Mouse (Mus musculus): ENCODE measurements around the gene Wdcp. TPM values are rescaled to one million over a fixed set of nuclear protein-coding genes. Genes with fewer than 3 reads are reported as not detected.
"Not testable (repeated sequence)": the region's sequence is repeated elsewhere in the genome, so short reads cannot be mapped to it uniquely, and the experiment has no call there.

Wdcp gene
- polyA plus RNA-seq, 1 experiment from 2014 or later: 9.4 TPM

DNA sequence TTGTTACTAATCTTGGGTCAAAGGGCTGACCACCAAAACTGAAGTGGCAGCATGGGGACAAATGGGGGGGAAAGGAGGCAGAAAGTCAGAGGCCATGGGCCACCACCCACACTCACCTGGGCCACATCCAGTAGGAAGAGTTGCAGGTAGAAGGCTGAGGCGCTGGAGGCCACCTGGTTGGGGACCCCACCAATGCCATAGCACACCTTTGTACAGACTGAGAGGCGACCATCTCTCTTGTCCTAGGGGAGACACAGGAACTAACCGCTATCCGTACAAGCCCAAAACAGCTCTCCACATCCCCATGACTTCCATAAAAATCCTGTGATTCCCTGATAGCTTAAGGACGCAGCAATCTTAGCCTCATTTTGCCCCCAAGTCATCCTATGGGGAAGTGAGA, 28.2 kb downstream of the Wdcp start:
- Histone ChIP-seq H3K36me3 (replicated peaks) (peaks cover 60% of the 10 kb centered on the region), H3K4me1 (replicated peaks) (peaks cover 57% of the 10 kb centered on the region), H3K9ac (0 out of 2 replicates have a peak overlapping the region, but pooled peaks have one; percentile 77), H3K27ac (replicated peaks) (peak overlapping the region; percentile 98), H3K4me3 (replicated peaks) (peak overlapping the region; percentile 63), H3K4me2 (peak overlapping the region; percentile 79), H3K27me3 (no peaks in the 10 kb centered on the region), H3K9me3 (replicated peaks) (no peaks in the 10 kb centered on the region)
- WGBS (ENCODE audit: insufficient replicate concordance): 85% methylated on average over 5 of the region's 5 CpGs
- no peak for ATAC-seq (ENCODE audit: insufficient read depth)

GRCm38 (mm10) chr12:4872273-4872672, 29.2 kb downstream of the Wdcp start:
- Histone ChIP-seq H3K9me3 (replicated peaks) (no peaks in the 10 kb centered on the region), H3K4me3 (replicated peaks) (peak overlapping the region; percentile 63), H3K27me3 (no peaks in the 10 kb centered on the region), H3K4me1 (replicated peaks) (peaks cover 57% of the 10 kb centered on the region), H3K36me3 (replicated peaks) (peaks cover 50% of the 10 kb centered on the region), H3K9ac (peak overlapping the region; percentile 77), H3K27ac (replicated peaks) (peak overlapping the region; percentile 98), H3K4me2 (peak overlapping the region; percentile 79)
- ATAC-seq (ENCODE audit: insufficient read depth): peak; percentile 18; the same call in 1 of the 2 replicates
- 35% methylated on average over 4 of the region's 4 CpGs for WGBS (ENCODE audit: insufficient replicate concordance)

DNA sequence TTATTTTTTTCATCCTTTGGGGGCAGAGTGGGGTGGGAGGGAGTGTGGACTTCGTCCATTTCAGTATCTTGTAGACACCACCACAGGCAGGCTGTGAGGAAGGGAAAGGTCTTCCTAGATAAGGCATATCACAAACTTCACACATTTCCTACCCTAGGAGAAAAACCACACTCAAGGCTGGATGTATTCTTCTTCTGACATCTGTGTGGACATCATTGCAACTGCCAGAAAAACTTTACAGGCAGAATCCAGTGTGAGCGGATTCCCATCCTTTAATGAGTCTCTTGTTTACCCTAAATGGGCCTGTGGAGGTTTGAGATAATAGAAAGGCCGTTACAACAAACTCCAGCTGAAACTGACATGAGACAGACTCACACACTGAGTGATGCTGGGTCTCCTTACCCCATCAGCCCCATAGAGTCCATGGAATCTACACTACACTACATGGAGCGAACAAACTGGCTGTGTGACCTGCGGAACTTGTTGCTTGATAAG, 29.9 kb downstream of the Wdcp start:
- peak overlapping the region; percentile 77 for H3K9ac ChIP-seq
- no peaks in the 10 kb centered on the region for H3K27me3 ChIP-seq
- peaks cover 57% of the 10 kb centered on the region for H3K4me1 ChIP-seq (replicated peaks)
- no peaks in the 10 kb centered on the region for H3K9me3 ChIP-seq (replicated peaks)
- peak; percentile 88 for ATAC-seq (ENCODE audit: insufficient read depth)
- 22% methylated on average over 5 of the region's 5 CpGs for WGBS (ENCODE audit: insufficient replicate concordance)
- H3K4me2 ChIP-seq: peak overlapping the region; percentile 79
- H3K4me3 ChIP-seq (replicated peaks): peak overlapping the region; percentile 63
- peak overlapping the region; percentile 98 for H3K27ac ChIP-seq (replicated peaks)
- peaks cover 42% of the 10 kb centered on the region for H3K36me3 ChIP-seq (replicated peaks)

- peak overlapping the region; percentile 63 for H3K4me3 ChIP-seq (replicated peaks)
- peak overlapping the region; percentile 79 for H3K4me2 ChIP-seq
- H3K9ac ChIP-seq: peak overlapping the region; percentile 77
- no peaks in the 10 kb centered on the region for H3K27me3 ChIP-seq
- ATAC-seq (ENCODE audit: insufficient read depth): peak; percentile 13
- peak overlapping the region; percentile 98 for H3K27ac ChIP-seq (replicated peaks)
- H3K9me3 ChIP-seq (replicated peaks): no peaks in the 10 kb centered on the region
- peaks cover 61% of the 10 kb centered on the region for H3K4me1 ChIP-seq (replicated peaks)
- 24% methylated on average over 6 of the region's 6 CpGs for WGBS (ENCODE audit: insufficient replicate concordance)
- H3K36me3 ChIP-seq (replicated peaks): peaks cover 42% of the 10 kb centered on the region
These were observed 30.4 kb downstream of the Wdcp start for GRCm38 (mm10) chr12:4873531-4873930.

GRCm38 (mm10) chr12:4874161-4874927, 31.2 kb downstream of the Wdcp start, which contains the start of gene Mfsd2b:
Mfsd2b (minus strand) TSS chr12:4874359.
- peak within 1 kb of the TSS; percentile 77 for H3K9ac ChIP-seq
- WGBS (ENCODE audit: insufficient replicate concordance): 1% methylated on average over 24 of the region's 24 CpGs
- peaks cover 41% of the 10 kb centered on the region for H3K36me3 ChIP-seq (replicated peaks)
- peak within 1 kb of the TSS; percentile 98 for H3K27ac ChIP-seq (replicated peaks)
- peak; percentile 82 for ATAC-seq (ENCODE audit: insufficient read depth)
- peaks cover 54% of the 10 kb centered on the region for H3K4me1 ChIP-seq (replicated peaks)
- H3K9me3 ChIP-seq (replicated peaks): no peaks in the 10 kb centered on the region
- H3K4me2 ChIP-seq: peak within 1 kb of the TSS; percentile 79
- H3K4me3 ChIP-seq (replicated peaks): peak within 1 kb of the TSS; percentile 63
- no peaks in the 10 kb centered on the region for H3K27me3 ChIP-seq

DNA sequence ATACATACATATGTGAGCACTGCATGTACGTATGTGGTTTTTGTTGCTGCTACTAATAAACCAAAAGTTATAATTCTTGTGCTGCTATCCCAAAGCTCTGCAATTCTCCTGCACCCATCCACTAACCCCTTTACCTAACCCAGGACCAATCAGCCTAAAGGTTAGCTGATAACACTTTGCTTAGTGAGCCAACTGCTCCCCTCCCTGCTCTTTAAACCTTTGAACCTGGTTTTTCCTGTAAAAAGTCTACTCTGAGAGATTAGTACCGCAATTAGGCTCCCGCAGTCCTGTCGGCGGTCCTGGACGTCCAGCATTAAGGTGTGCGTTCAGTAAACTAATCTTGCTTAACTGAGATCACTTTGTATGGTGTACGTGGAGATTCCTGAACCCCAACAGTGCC, 32.5 kb downstream of the Wdcp start:
- WGBS (ENCODE audit: insufficient replicate concordance): 66% methylated on average over 8 of the region's 8 CpGs
- H3K27ac ChIP-seq (replicated peaks): no peak overlapping the region; the same call in 1 of the 2 replicates
- H3K4me1 ChIP-seq (replicated peaks): peaks cover 42% of the 10 kb centered on the region

GRCm38 (mm10) chr12:4878296-4878783, 35.2 kb downstream of the Wdcp start:
- 50% methylated on average over 9 of the region's 9 CpGs for WGBS (ENCODE audit: insufficient replicate concordance)
- Histone ChIP-seq H3K27me3 (no peaks in the 10 kb centered on the region), H3K9ac (no peak overlapping the region), H3K36me3 (replicated peaks) (peaks cover 44% of the 10 kb centered on the region), H3K4me2 (no peak overlapping the region), H3K4me3 (replicated peaks) (no peak overlapping the region), H3K27ac (replicated peaks) (peak overlapping the region; percentile 48; the same call in 1 of the 2 replicates), H3K9me3 (replicated peaks) (no peaks in the 10 kb centered on the region), H3K4me1 (replicated peaks) (peaks cover 24% of the 10 kb centered on the region)
- no peak for ATAC-seq (ENCODE audit: insufficient read depth)

More for the DNA sequence above, 32.5 kb downstream of the Wdcp start:
- Histone ChIP-seq H3K36me3 (replicated peaks) (peaks cover 40% of the 10 kb centered on the region), H3K4me2 (0 out of 2 replicates have a peak overlapping the region, but pooled peaks have one; percentile 4), H3K4me3 (replicated peaks) (no peak overlapping the region), H3K27me3 (no peaks in the 10 kb centered on the region), H3K9me3 (replicated peaks) (no peaks in the 10 kb centered on the region), H3K9ac (no peak overlapping the region)
- no peak for ATAC-seq (ENCODE audit: insufficient read depth)

DNA sequence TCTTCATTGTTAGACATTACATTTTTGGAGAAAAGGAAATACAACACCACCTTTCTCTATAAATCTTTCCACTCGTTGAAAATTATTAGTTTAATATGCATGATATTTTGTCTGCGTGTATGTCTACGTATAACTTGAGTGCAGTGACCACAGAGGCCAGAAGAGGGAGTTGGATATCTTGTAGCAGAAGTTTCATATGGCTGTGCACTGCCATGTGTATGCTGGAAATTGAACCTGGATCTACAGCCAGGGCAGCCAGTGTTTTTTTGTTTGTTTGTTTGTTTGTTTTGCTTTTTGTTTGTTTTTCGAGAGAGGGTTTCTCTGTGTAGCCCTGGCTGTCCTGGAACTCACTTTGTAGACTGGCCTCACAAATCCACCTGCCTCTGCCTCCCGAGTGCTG, 35.9 kb downstream of the Wdcp start:
- Histone ChIP-seq H3K4me2 (no peak overlapping the region), H3K4me1 (replicated peaks) (peaks cover 24% of the 10 kb centered on the region), H3K36me3 (replicated peaks) (peaks cover 49% of the 10 kb centered on the region), H3K9me3 (replicated peaks) (no peaks in the 10 kb centered on the region), H3K9ac (no peak overlapping the region), H3K4me3 (replicated peaks) (no peak overlapping the region), H3K27me3 (no peaks in the 10 kb centered on the region), H3K27ac (replicated peaks) (no peak overlapping the region)
- 83% methylated on average over 5 of the region's 5 CpGs for WGBS (ENCODE audit: insufficient replicate concordance)
- no peak for ATAC-seq (ENCODE audit: insufficient read depth)

GRCm38 (mm10) chr12:4882086-4882485, 39.0 kb downstream of the Wdcp start:
- Histone ChIP-seq H3K27ac (replicated peaks) (no peak overlapping the region), H3K4me2 (no peak overlapping the region), H3K4me1 (replicated peaks) (0 out of 2 replicates have a peak, but pooled peaks cover 4% of the 10 kb centered on the region), H3K9me3 (replicated peaks) (no peaks in the 10 kb centered on the region), H3K36me3 (replicated peaks) (peaks cover 68% of the 10 kb centered on the region), H3K27me3 (no peaks in the 10 kb centered on the region), H3K4me3 (replicated peaks) (no peak overlapping the region), H3K9ac (no peak overlapping the region)
- no peak for ATAC-seq (ENCODE audit: insufficient read depth)
- WGBS (ENCODE audit: insufficient replicate concordance): 82% methylated on average over 2 of the region's 2 CpGs

DNA sequence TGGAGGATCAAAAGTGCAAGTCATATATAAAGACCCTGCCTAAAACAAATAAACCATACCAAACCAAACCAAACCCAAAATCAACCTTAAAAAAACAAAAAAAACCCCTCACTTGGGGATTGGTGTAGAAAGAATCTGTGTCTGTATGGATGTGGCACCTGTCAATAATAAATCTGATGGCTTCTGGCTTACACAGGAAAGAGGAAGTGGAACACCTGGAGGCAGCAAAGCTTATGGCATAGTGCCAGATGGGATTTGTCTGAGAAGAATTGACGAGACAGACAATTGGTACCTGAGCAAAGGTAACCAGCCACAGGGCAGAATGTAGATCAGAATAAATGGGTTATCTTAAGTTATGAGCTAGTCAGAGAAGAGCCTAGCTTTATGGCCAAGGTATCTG, 42.0 kb downstream of the Wdcp start:
- peaks cover 60% of the 10 kb centered on the region for H3K36me3 ChIP-seq (replicated peaks)
- H3K27ac ChIP-seq (replicated peaks): no peak overlapping the region
- WGBS (ENCODE audit: insufficient replicate concordance): 78% methylated on average over 1 of the region's 1 CpGs

GRCm38 (mm10) chr12:4886581-4886980, 43.5 kb downstream of the Wdcp start:
- H3K27ac ChIP-seq (replicated peaks); H3K4me2 ChIP-seq; H3K4me3 ChIP-seq (replicated peaks); ATAC-seq (ENCODE audit: insufficient read depth); H3K9ac ChIP-seq; H3K9me3 ChIP-seq (replicated peaks); H3K27me3 ChIP-seq: not testable (repeated sequence)
- WGBS (ENCODE audit: insufficient replicate concordance): 77% methylated on average over 4 of the region's 4 CpGs
- H3K4me1 ChIP-seq (replicated peaks): peaks cover 19% of the 10 kb centered on the region
- peaks cover 61% of the 10 kb centered on the region for H3K36me3 ChIP-seq (replicated peaks)

More for the DNA sequence above, 42.0 kb downstream of the Wdcp start:
- H3K9ac ChIP-seq: no peak overlapping the region
- H3K4me3 ChIP-seq (replicated peaks): no peak overlapping the region
- no peaks in the 10 kb centered on the region for H3K9me3 ChIP-seq (replicated peaks)
- H3K27me3 ChIP-seq: no peaks in the 10 kb centered on the region
- no peak overlapping the region for H3K4me2 ChIP-seq
- peaks cover 17% of the 10 kb centered on the region for H3K4me1 ChIP-seq (replicated peaks)
- ATAC-seq (ENCODE audit: insufficient read depth): no peak

Data from liver, embryonic 15.5 days (tissue).